Mouse (Mus musculus): ENCODE data around the gene Gm49368.
"Not testable (repeated sequence)": the region's sequence is repeated elsewhere in the genome, so short reads cannot be mapped to it uniquely, and the experiment has no call there.

Gene Gm49368

DNA sequence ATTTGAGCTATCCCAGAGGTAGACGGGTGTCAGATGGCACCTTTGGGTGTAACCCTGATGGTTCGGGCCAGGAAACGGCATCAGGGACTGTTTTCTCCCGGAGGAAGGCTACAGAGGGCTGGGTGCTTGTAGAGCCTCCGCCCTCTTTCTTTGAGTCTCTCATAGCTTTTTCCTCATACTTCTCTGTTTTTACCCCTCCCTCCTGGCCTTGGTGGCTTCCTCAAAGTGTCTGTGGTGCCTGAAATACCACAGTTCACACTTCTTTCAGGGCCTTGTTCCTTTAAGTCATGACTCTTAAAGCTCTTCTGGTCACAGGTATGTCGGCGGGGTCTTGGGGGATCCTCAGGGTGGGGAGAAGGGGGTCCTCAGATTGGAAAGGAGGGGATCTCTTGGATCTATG, at the start of gene Gm49368, which contains the start of gene Itgam:
Gene Gm49368, plus strand, starts transcription at position 228 of the 400 bp plus-strand sequence.
Gene Itgam, plus strand, starts transcription at position 185 of the 400 bp plus-strand sequence.
- peak in 1 of 2 experiments; percentile 39 for DNase-seq (ENCODE audit: low spot score in 2 of 2)

DNA sequence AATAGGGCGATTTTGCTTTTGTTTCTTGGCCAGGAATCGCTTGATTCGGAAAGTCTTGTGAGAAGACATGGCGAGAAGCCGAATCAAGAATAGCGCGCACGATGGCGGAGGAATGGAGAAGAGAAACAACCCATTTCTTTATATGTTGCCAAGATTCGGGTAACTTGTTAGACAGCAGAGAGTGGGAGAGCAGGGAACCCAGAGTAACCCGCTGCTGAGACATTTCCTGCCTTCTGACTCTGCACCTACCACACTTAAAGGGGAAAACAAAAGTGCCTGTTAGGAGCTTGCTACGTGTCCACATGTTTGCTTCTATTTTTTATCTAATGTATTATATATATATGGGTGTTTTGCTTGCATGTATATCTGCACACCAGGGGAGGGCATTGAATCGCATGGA, 49.4 kb upstream of the Gm49368 start:
- no peak for DNase-seq (ENCODE audit: low spot score in 2 of 2)

DNA sequence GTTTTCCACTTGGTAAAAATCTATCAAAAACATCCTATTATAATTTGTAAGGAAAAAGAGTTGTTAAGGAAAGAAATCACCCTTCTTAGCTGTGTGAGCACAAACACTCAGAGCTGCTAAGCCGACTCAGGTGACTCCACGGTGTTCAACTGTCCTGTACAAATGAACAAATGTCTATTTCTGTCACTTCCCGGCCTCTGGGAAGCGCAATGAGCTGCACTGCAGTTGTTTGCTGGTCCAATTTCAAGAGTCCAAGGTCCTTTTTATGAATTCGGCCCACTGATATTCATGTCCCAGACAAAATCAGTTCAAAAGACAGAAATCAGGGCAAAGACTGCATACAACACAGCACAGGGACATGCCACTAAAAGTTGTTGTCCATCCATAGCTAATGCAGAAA, 46.3 kb upstream of the Gm49368 start:
- DNase-seq (ENCODE audit: low spot score in 2 of 2): not testable (repeated sequence)

DNA sequence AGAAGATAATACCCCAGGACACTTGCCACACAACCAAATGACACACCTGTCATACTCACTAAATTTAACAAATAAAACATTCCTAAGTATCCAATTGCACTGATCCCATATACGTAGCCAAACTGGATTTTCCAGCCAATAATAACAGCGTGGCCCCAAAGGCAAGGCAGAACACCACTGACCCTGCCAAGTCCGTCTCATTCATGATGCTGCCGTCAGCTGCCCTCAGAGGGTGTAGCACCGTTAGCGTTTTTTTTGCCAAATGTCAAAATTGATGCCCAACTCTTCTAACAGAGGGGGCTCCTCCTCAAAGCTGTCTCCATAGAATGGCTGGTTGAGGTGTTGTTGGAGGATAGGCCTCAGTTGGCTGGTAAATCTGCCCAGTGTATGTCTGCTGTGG, 45.8 kb upstream of the Gm49368 start:
- DNase-seq (ENCODE audit: low spot score in 2 of 2): no peak

DNA sequence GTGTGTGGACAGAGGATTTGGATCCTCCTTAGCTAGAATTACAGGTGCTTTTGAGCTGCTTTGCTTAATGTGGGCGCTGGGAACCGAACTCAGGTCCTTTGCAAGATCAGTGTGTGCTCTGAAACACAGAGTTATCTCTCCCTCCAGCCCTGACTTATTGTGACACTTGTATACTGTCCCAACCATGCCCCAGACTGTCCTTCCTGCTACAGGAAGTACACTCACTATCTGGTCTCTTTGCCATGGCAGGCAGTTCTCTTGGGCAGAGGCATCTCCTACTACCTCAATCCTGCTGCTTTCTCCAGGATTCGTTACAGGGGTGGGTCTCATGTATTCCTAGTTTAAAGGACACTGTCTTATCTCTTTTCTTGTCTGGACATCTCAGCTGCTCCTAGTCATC, 44.2 kb upstream of the Gm49368 start:
- no peak for DNase-seq (ENCODE audit: low spot score in 2 of 2)

DNA sequence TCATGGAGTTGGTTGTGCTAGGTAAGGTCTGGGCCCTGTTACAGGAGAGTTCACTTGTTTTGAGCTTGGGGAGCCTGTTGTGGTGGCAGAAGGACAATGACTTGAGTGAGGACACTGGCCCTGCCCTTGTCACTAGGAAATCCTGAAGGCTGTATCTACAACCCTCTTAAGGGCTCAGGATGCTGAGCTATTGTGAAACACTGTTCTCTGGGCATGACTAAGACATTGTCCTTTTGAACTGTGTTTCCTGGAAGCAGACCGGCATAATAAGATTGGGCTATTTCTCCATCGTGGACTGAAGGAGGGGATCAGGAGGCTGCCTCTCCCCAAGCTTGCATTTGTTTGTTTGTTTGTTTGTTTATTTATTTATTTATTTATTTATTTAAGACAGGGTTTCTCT, 43.3 kb upstream of the Gm49368 start:
- DNase-seq (ENCODE audit: low spot score in 2 of 2): no peak

DNA sequence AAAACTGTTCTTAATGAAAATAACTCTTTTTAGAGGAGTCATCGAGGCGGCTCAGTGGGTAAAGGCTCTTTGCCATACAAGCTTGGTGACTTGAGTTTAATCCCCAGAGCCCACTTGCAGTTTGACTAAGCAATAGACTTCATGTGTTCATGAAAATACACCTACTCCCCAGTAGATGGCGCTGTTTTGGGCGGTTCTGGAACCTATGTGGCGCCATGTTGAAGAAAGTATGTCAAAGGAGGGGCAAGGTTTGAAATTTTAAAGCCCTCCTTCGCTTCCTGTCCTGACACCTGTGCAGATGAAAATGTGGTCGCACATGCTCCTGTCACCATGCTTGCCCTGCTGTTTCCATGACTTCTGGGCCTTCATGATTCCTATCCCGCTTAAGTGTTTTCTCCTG, 39.5 kb upstream of the Gm49368 start:
- DNase-seq (ENCODE audit: low spot score in 2 of 2): peak in 1 of 2 experiments; percentile 43

DNA sequence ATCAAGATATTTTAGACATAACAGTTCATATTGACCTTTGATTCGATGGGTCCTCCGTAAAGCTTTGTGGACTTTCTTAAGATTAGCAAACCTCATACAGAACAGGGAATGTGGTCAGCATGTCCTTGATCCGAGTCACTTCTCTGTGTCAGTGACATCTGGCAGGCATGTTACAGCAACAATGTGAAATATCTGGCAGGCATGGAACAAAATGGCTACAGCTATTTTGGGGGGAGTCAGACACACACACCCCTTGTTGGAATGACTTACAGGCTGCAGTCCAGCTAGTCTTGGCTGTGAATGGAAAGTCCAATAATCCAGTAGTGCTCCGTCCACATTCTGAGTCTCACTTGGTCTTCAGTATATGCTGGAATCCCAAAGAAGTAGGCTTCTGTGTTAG, 38.9 kb upstream of the Gm49368 start:
- DNase-seq (ENCODE audit: low spot score in 2 of 2): no peak

DNA sequence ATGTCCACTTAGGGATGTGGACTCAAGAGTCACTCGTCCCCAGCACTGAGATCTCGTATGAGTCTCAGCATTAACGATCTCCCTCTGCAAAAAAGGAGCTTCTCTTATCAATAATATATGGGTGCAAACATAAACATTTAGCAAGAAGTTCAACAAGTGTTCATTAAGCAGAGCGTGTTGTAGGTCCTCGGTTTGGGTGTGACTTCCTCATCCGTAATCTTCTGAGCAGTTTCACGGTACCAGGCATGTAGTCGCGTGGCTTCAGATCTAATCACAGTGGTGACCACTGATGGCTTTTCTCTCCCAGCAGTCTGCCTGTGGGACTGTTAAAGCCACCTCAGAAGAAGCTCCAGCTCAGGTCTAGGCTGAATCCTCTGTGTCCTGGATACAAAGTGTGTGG, 38.1 kb upstream of the Gm49368 start:
- DNase-seq (ENCODE audit: low spot score in 2 of 2): no peak

DNA sequence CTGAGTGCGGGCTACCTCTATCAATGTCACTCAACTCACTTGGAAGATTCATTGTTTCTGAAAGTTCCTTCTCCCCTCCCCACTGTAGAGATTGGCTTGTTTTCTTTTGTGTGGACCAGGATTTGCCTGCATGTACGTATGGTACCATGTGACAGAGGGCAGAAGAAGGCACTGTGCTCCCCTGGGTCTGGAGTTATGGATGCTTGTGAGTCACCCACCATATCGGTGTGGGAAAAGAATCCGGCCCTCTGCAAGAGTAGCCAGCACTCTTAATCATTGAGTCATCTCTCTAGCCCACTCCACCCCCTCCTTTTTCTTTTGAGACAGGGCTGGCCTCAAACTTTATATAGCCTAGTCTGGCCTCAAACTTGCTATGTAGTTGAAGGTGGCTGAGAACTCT, 37.6 kb upstream of the Gm49368 start:
- DNase-seq (ENCODE audit: low spot score in 2 of 2): no peak

DNA sequence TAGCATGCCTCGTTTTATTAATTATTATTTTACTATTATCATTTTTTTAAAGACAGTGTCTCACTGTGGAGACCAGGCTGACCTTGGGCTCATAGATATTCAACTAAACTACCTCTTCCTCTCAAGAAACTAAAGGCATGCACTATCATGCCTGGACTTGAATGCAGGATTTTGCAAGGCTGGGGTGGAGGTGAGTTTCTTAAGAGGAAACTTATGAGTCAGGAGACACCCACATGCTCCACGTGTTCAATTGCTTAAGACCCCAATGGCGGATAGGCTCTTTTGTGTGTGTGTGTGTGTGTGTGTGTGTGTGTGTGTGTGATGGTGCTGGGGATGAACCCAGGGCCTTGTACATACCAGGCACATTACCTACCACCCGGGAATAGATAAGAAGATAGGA, 37.1 kb upstream of the Gm49368 start:
- DNase-seq (ENCODE audit: low spot score in 2 of 2): no peak

DNA sequence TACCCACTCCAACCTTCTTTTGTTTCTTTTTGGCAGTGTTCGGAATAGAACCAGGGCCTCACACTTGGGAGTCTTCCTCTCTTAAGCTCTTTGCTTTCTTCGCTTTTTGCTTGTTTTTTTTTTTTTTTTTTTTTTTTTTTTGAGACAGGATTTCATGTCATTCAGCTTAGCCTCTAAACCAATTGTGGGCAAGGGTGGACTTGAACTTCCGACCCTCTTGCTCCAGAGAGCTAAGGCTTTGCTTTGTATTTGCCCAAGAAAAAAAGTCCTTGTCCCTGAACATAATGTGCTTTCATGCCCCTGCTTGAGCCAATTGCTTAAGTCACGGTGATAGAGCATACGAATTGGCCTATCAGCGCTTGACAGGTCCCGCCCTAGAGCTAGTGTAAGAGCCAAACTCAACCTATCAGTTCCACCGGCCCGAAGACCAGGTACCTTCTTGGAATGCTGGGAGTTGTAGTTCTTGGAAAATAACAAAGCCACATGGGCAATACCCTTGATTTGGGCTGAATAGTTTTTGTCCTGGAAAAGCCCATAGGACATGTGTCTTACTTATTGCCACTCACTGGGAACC, 31.0 kb upstream of the Gm49368 start:
- no peak for DNase-seq (ENCODE audit: low spot score in 2 of 2)

DNA sequence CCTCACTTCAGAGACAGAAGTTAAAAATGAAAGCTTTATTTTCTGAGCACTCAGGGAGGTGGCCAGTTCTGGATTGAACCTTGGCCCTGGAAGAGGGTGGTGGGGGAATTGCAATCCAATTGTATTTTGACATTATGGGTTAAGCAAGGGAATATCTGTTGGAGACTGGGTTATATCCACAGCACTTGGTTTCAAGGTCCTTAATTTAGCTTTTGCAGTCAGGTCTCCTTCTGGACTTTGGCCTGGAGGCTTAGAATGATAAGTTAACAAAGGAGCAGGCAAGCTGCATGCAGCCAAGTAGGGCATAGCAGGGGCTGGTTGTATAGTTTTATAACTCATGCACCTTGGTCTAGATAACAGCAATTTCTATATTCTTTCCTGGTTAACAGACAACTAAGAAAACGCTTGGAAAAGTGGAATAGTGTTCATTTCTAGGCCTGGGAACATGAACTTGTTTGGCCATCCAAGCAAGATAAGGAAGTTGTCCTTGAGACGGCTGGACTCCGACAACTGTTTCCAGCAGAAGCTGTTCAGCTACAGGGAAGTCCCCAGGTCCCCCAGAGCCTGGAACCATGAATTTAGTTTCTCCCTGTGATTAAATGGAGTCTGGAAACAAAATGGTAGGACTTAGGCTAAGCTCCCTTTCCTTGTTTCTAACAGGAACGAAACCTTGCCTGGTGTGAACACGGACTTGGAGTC, 30.0 kb upstream of the Gm49368 start:
- no peak for DNase-seq (ENCODE audit: low spot score in 2 of 2)

DNA sequence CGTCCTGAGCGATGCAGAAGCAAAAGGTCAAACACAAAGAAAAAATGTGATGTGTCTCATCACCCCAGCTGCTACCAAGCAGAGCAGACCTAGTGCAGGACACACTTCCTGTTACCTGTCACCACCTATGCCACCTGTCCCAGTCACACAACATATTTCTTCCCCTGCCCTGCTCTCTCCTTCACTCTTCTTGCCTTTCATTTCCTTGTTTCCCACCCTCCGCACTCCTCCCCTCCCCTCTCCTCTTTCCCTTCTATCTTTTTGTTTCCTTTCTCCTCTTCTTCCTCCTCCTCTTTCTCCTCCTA, 29.5 kb upstream of the Gm49368 start:
- DNase-seq (ENCODE audit: low spot score in 2 of 2): no peak

DNA sequence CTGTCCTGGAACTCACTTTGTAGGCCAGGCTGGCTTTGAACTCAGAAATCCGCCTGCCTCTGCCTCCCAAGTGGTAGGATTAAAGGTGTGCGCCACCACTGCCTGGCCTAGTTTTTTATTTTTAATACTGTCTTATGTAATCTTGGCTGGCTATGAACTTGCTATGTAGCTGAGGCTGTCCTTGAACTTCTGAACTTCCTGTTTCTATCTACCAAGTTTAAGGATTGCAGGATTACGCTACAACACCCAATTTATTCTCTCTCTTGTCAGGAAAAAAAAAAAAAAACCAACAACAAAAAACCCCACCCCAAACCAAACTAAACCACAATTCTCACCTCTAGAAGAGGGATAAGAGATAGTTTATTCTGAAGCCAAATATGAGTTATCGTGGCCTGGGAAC, 28.9 kb upstream of the Gm49368 start:
- DNase-seq (ENCODE audit: low spot score in 2 of 2): no peak

DNA sequence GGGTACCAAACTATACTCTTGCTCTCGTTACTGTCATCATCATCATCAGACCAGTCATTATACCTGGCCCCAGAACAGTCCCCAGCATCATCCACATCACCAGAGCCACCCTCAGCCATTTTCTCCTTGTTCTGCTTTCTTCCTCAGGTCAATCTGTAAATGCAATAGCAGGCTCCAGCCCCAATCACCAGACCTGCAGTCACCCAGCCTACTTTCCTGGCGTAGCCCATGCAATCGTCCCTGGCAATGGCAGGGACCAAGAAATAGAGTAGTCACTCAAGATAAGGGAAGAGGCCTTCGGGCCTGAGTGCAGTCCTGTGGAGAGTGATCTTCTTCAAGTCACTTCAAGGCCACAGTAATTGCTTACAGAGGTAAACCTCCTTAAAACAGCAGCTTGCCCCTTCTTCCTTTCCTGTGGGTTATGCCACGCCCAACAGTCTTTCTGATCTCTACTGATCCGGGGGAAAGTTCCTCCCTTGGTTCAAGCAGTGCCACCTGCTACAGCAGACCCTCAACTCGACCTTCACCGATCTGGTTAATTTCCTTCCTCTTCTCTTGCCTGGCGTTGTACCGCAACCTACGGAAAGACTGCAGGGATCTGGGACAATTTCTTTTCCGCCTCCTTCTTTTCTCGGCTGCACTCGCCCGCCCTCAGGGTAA, 20.2 kb upstream of the Gm49368 start:
- not testable (repeated sequence) for DNase-seq (ENCODE audit: low spot score in 2 of 2)

DNA sequence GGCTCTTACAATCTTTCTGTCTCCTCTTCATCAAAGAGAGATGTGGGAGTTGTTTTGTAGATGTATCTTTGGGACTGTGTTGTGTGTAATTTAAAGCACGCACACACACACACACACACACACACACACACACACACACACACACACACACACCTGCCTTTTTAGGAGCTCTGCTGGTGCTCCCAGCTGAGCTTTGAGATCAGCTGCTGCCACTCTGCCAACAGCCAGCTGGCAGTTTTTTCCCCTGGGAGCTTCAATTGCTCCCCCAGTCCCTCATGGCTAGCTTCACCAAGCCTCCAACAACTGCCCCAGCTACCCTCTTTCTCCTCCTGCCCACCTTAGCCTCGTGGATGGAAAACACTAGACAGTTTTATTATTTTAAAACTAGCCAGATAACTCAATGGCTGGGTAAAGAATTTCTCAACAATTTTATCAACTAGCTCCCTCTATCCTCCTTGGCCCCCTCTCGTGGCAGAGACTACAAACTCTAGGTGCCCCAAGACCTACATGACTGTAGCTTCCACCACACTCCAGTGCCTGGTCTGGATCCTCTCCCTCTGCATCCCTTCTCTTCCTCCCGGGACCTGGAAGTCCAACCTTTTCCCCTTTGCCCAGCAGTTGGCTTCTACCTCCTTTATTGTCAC, 18.2 kb upstream of the Gm49368 start:
- DNase-seq (ENCODE audit: low spot score in 2 of 2): peak in 1 of 2 experiments; percentile 55

DNA sequence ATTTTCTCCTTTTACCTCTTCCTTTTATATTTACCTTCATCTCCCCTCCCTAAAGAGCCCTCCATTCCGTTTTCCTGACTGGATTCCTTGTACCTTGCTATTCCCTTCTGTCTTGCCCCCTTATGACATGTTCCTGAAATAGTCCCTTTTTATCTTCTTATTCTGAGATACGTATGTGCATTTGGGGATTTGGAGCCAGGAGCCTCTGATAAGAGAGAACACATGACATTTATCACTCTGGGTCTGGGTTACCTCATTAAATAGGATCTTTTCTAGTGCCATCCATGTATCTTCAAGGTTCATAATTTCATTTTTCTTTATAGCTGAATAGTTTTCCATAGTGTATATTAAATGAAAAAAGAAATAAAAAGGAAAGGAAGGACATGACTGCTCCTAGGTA, 16.8 kb upstream of the Gm49368 start:
- no peak for DNase-seq (ENCODE audit: low spot score in 2 of 2)

DNA sequence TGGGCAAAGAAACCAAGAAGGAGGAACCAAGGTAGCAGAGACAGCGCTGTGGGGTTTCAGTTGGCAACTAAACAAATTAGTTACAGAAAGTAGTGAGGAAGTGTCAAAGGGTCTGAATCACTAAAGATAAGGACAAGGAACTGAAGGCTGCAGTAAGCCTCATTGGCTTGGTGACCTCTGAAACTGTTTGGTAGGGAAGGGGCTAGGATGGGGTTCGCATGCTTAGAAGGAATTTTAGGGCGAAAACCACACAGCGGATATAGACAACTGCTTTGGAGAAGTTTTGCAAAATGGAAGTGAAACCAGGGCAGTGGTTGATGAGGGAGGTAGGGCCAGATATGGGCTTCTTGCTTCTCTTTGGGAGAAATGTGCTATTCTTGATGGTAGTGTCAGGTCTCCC, 13.7 kb upstream of the Gm49368 start:
- DNase-seq (ENCODE audit: low spot score in 2 of 2): no peak

DNA sequence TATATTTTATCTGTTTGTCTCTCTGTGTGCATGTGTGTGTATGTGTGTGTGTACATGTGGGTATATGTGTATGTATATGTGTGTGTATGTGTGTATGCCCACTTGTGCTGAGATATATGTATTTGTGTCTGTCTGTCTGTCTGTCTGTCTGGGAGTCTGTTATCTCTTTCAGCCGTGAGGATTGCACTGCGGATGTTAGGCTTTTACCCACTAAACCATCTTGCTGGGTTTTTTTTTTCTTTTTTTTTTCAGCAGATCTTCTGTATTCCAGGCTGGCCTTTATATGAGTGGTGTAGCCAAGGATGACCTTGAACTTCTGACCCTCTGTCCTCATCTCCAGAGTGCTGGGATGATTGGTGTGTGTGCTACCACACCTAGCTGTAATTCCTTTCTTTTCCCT, 13.2 kb upstream of the Gm49368 start:
- DNase-seq (ENCODE audit: low spot score in 2 of 2): no peak

DNA sequence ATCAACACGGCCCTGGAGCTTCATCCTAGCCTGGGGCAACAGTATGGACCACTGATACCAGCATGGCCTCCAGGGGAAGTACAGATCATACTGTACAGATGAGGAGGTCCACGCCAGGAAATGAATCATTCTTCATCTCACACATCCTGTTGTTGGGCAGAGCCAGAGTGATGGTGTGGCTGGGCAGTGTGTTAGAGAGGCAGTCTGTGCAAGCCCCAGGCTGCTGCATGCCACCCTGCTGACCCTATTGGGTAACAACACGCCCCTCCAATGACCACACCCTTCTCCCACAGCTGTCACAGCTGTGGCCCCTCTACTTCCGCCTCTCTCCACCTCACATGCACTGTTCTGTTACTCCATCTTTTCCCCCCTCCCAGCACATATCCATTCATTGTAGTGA, 11.7 kb upstream of the Gm49368 start:
- peak in 1 of 2 experiments; percentile 40 for DNase-seq (ENCODE audit: low spot score in 2 of 2)

DNA sequence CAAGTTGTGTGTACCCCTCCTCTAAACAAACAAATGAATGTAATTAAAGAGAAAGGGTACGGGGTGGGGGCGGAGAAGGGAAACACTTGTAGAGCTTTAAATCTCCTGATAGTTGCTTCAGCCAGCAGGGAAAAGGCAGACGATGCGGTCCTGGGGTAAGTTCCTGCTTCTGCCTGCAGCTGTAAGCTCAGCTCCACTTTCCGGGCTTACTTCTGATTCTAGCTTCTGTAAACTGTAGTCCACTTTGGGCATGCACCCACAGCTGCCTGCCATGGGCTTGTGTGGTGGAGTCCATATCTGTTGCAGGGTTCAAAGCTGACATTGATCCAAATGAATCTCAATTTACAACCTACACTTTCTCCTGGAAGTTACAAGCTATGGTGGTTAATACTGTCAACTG, 9.4 kb upstream of the Gm49368 start:
- no peak for DNase-seq (ENCODE audit: low spot score in 2 of 2)

DNA sequence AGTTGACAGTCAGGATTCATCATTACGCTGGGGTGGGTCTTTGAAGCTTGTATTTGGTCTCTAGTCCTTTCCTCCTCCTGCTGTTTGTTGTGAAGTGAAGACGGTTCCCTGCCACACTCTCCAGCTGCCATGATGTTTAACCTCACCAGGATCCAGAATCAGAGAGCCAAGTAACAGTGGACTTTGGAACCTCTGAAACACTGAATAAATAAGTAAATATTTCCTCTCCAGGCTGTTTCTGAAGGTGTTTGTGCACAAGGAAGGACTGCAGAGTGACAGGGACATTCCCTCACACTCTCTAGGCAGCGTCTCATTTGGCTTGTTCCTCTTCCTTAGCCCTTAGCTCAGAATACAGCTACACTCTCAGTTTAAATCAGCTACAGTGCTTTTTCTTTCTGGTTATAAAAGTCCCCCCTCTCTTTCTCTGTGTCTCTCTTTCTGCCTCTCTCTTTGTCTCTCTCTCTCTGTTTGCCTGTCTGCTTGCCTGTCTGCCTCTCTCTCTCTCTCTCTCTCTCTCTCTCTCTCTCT, 5.5 kb upstream of the Gm49368 start:
- DNase-seq (ENCODE audit: low spot score in 2 of 2): no peak
